Mouse (Mus musculus): Measurements from ENCODE around the gene Vmn1r25. TPM values are rescaled to one million over a fixed set of nuclear protein-coding genes. Genes with fewer than 3 reads are reported as not detected.
"Not testable (repeated sequence)": the region's sequence is repeated elsewhere in the genome, so short reads cannot be mapped to it uniquely, and the experiment has no call there.

Vmn1r25 gene
- polyA plus RNA-seq (2015; fragmentation: Nextera tagmentation; extraction: Ambion mirVana), result not detected in 2 replicates

GRCm38 (mm10) chr6:57980710-57981109 is at the start of gene Vmn1r25:
Gene Vmn1r25, minus strand, starts transcription at chr6:57980810.
- no peak within 1 kb of the TSS for H3K27ac ChIP-seq
- no peaks in the 10 kb centered on the region for H3K36me3 ChIP-seq
- H3K9me3 ChIP-seq (replicated peaks), result no peaks in the 10 kb centered on the region
- ATAC-seq (replicated peaks; ENCODE audit: insufficient number of reproducible peaks, insufficient read depth, low FRiP score, low read depth), result no peak
- 61% methylated on average over 3 of the region's 3 CpGs for WGBS
- H3K4me3 ChIP-seq, result no peak within 1 kb of the TSS
- H3K27me3 ChIP-seq, result no peaks in the 10 kb centered on the region
- H3K4me2 ChIP-seq, result no peak within 1 kb of the TSS
- H3K4me1 ChIP-seq (replicated peaks), result no peaks in the 10 kb centered on the region
- H3K9ac ChIP-seq, result no peak within 1 kb of the TSS

- H3K9ac ChIP-seq; H3K4me3 ChIP-seq; ATAC-seq (replicated peaks; ENCODE audit: insufficient number of reproducible peaks, insufficient read depth, low FRiP score, low read depth); H3K4me2 ChIP-seq; H3K27ac ChIP-seq; H3K9me3 ChIP-seq (replicated peaks); H3K27me3 ChIP-seq; H3K4me1 ChIP-seq (replicated peaks); H3K36me3 ChIP-seq: not testable (repeated sequence)
- 87% methylated on average over 21 of the region's 21 CpGs for WGBS
Observed at GRCm38 (mm10) chr6:58017478-58017877, 36.9 kb upstream of the Vmn1r25 start.

GRCm38 (mm10) chr6:58015059-58015458 is 34.4 kb upstream of the Vmn1r25 start, which contains the start of gene Vmn1r26:
Gene Vmn1r26, minus strand, starts transcription at chr6:58015159.
- H3K4me1 ChIP-seq (replicated peaks), result no peaks in the 10 kb centered on the region
- H3K27me3 ChIP-seq, result no peaks in the 10 kb centered on the region
- H3K27ac ChIP-seq, result no peak within 1 kb of the TSS
- H3K9ac ChIP-seq, result no peak within 1 kb of the TSS
- H3K4me2 ChIP-seq, result no peak within 1 kb of the TSS
- ATAC-seq (replicated peaks; ENCODE audit: insufficient number of reproducible peaks, insufficient read depth, low FRiP score, low read depth), result no peak
- H3K9me3 ChIP-seq (replicated peaks), result no peaks in the 10 kb centered on the region
- 88% methylated on average over 1 of the region's 1 CpGs for WGBS
- no peak within 1 kb of the TSS for H3K4me3 ChIP-seq
- no peaks in the 10 kb centered on the region for H3K36me3 ChIP-seq

GRCm38 (mm10) chr6:57961403-57961802 is 19.2 kb downstream of the Vmn1r25 start, which contains the start of gene Vmn1r24:
Gene Vmn1r24, minus strand, starts transcription at chr6:57961503.
- not testable (repeated sequence) for H3K9ac ChIP-seq; H3K4me3 ChIP-seq; H3K36me3 ChIP-seq; H3K9me3 ChIP-seq (replicated peaks); H3K27me3 ChIP-seq; ATAC-seq (replicated peaks; ENCODE audit: insufficient number of reproducible peaks, insufficient read depth, low FRiP score, low read depth); H3K4me1 ChIP-seq (replicated peaks); H3K4me2 ChIP-seq; H3K27ac ChIP-seq
- WGBS, result 65% methylated on average over 1 of the region's 1 CpGs

Other genes with a start within 250 kb of the Vmn1r25 start
- gene Vopp1, start 155.7 kb downstream of the Vmn1r25 start, polyA plus RNA-seq (2015; fragmentation: Nextera tagmentation; extraction: Ambion mirVana), result 25.0 and 33.0 TPM in 2 replicates
- gene Vmn1r21, start 130.5 kb downstream of the Vmn1r25 start, polyA plus RNA-seq (2015; fragmentation: Nextera tagmentation; extraction: Ambion mirVana), result not detected in 2 replicates
- not detected in 2 replicates for gene Vmn1r22, start 72.8 kb downstream of the Vmn1r25 start, polyA plus RNA-seq (2015; fragmentation: Nextera tagmentation; extraction: Ambion mirVana)
- gene Vmn1r23, start 54.0 kb downstream of the Vmn1r25 start, polyA plus RNA-seq (2015; fragmentation: Nextera tagmentation; extraction: Ambion mirVana), result not detected in 2 replicates
- gene Vmn1r24, start 19.3 kb downstream of the Vmn1r25 start, polyA plus RNA-seq (2015; fragmentation: Nextera tagmentation; extraction: Ambion mirVana), result not detected in 2 replicates
- not detected in 2 replicates for gene Vmn1r26, start 34.3 kb upstream of the Vmn1r25 start, polyA plus RNA-seq (2015; fragmentation: Nextera tagmentation; extraction: Ambion mirVana)
- not detected in 2 replicates for gene Vmn1r27, start 238.0 kb upstream of the Vmn1r25 start, polyA plus RNA-seq (2015; fragmentation: Nextera tagmentation; extraction: Ambion mirVana)